Mouse (Mus musculus): Measurements from ENCODE around the gene Selenos.
A peak's percentile ranks its signal among the peaks of the same experiment; 100 is the strongest.

The Selenos gene

DNA sequence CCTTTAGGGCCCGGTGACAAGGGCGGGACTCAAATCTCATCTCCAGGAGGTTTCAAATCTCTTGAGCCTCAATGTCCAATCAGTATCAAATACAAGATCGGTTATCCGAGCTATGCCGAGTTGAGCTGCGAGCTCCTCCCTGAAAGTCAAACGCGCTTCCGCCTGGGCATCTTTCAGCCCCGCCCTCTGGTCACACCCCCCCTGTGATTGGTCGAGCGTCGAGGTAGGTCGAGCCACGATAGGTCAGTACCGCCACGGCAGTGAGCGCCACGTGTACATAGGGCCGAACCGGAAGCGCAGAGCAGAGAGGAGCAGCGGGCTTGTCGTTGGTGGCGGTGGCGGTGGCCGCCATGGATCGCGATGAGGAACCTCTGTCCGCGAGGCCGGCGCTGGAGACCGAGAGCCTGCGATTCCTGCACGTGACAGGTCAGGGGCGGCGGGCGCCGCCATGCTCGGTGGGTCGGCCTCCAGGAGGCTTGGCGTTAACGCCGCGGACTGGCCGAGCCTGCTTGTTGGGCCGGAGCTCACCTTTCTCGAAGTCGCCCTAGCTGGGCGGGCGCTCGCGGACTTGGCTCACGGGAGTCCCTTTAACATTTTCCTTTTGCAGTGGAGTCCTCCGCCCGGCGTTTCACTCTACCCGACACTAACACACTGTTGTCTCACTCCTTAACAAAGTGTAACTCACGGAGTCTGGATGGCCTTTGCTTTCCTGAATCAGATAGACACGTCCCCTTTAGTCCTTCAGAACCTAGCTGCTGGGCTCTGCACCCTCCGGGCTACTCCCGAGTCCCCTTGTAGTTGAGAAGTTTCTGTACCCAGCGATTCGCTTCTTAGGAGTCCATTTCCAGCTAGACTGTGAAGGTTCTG, at the start of gene Selenos:
TSS of gene Selenos (plus strand) at position 286 of the 867 bp plus-strand sequence.
- peak; percentile 97 for DNase-seq (ENCODE audit: low spot score)

DNA sequence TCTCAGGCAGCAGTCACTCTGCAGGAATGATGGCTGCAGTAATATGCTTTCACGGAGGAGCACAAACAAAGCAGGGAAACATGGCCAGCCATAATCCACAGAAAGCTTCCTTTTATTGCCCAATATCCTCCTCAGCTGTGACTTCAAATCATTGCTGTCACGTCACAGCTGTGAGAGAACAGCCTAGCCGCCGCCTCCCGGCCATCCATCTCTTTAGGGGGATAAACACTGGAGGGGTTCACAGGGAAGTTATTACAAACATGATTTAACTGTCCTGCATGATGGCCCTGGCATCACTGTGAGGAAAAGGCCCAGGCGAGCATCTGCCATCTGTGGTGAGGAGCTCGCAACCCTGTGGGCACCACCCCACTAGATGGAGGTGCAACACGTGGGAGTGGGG, 42.6 kb upstream of the Selenos start:
- DNase-seq (ENCODE audit: low spot score), result no peak

DNA sequence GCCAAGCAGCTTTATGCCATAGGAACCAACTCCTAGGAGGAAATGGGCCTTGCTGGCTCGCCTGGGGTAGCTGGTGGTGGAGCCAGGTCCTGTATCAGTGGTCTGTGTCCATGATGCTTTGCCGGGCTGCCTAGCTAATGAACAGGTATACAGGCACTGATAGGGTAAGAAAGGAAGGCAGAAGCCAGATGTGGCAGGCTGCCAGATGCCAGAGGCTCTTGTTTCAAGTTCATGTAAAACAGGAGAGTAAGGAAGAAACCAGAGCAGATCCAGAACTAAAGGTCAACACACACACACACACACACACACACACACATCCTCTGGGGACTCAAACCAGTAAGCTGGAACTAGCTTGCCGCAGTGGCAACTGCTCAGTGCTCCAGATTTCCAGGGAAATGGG, 41.2 kb upstream of the Selenos start:
- DNase-seq (ENCODE audit: low spot score), result no peak

DNA sequence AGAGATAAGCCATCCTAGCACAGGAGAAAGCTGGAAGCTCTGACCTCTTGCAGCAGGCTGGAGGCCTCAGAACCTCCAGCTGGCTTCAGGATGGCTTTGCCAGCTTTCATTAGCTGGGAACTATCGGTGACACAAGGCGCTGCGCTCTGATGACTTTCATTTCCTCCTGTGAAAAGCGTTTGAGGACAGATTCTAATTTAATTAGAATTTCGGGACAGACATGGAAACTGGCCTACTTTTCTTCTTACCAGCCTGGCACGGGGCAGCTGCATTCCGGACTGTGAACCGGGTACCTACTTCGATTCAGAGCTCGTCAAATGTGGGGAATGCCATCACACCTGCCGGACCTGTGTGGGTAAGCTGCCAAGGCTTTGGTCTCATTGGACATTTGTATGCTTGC, 40.7 kb upstream of the Selenos start:
- no peak for DNase-seq (ENCODE audit: low spot score)

DNA sequence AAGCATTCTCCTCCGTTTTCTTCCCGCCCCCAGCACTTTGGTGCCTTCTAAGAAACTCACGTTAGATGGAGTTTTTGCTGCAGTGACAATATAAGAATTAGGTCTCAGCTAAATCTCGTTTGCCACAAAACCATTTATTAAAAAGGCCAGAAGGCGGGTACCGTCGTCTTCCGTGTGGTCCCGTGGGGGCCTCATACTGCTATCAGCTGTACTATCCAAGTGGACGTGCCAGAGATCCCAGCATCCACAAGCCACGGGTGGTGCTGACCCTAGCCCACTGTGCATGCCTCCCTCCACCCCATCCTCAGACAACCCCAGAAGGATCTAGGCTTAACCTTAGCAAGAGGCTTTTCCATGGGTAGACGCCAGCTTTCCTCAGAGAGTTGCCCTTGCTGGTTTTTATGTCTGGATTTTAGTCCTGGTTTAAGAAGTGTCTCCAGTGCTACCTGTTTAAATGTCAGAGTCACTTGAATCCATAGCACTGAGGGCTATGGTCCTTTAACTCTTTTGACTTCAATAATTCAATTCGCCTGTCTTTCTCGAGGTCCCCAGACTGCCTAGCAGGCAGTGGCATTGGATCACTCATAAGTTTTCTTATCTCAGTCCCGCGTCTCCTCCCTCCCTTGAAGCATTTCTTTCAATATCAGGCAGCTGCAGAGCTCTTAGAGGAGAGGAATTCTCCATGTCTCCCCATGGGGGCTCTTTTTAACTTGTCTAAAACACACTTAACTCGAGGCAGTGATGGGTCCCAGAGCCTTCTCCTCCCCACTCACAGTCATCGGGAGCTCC, 39.2 kb upstream of the Selenos start:
- no peak for DNase-seq (ENCODE audit: low spot score)

- no peak for DNase-seq (ENCODE audit: low spot score)
These were observed 35.6 kb upstream of the Selenos start, which contains the start of gene Gm45213 for GRCm38 (mm10) chr7:66043552-66044459. Gene Gm45213 (plus strand): TSS chr7:66043602.

- no peak for DNase-seq (ENCODE audit: low spot score)
These were observed 34.8 kb upstream of the Selenos start for GRCm38 (mm10) chr7:66044617-66045016.

GRCm38 (mm10) chr7:66046921-66047918, 32.2 kb upstream of the Selenos start:
- DNase-seq (ENCODE audit: low spot score), result no peak

DNA sequence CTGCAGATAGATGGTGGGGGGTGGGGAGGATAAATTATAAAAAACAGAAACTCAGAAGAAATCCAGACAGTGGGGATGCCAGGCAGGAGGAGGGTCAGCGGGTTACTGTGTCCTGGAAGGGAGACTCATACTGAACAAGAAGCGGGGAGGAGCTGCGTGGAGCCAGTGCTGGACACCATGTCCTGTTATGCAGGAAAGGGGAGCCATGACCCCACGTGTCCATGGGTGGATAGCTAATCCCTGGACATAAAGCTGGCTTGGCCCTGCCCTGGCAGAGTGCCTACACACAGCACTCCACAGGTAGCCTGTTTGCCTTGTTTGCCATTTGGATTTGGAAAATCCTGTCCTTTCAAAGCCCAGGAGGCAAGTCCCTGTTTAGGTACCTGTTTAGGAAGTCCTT, 31.5 kb upstream of the Selenos start:
- DNase-seq (ENCODE audit: low spot score), result no peak

DNA sequence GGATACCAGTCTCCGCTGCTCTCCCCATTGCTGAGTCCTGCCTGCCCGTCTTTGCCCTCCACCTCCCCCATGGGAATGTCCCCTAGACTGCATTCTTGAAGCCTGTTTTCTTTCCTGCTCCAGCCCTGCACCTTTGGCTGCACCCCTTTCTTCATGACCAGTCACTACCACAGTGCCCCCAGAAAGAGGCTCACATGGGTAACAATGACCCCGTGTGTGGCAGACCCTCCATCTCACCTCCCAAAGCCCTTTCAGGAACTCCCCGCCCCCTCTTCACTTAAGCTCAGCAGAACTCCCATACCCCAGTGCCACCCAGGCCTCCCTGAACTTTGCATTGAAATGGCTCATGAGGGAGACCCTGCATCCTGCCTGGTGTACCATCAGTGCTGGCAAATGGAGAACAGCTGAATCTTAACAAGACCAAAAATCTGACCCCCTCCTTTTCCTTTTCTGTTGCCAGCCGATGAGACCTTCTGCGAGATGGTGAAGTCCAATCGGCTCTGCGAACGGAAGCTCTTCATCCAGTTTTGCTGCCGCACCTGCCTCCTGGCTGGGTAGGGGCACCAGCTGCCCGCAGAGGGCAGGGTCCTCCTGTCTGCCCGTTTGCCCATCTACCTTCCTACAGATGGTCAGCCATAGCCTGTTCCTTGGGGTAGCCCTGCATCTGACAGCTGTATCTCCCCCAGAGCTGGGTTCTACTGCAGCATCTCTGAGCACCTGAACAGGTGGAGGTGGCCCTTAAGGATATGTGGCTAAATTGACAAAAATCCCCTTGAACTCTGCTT, 30.8 kb upstream of the Selenos start:
- DNase-seq (ENCODE audit: low spot score), result no peak

DNA sequence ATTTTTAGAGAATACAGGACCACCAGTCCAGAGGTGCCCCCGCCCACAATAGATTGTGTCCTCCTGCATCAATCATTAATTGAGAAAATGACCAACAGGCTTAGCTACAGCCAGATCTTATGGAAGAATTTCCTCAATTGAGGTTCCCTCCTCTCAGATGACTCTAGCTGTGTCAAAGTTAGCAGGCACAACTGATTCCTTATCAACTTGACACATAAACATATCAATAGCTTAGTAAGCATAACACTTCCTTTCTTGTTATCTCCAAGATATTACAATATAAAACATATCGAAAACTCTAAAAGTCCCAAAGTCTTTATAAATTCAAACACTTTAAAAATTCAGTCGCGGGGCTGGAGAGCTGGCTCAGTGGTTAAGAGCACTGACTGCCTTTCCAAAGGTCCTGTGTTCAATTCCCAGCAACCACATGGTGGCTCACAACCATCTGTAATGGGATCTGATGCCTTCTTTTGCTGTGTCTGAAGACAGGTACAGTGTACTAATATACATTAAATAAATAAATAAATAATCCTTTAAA, 25.4 kb upstream of the Selenos start:
- no peak for DNase-seq (ENCODE audit: low spot score)

DNA sequence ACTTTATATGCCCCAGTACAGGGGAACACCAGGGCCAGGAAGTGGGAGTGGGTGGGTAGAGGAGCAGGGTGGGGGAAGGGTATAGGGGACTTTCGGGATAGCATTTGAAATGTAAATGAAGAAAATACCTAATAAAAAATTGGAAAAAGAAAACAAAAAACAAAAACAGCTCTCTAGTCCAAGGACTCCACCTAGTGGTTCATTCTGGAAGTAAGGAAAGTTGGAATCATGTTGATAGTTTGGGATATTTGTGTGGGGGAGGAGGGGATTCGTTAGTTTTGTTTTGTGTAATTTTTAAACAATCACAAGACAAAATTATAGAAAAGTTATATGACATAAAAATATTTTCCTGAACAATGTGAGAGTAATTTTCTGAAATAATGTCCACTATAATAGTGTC, 24.1 kb upstream of the Selenos start:
- peak; percentile 77 for DNase-seq (ENCODE audit: low spot score)

GRCm38 (mm10) chr7:66058703-66059102, 20.7 kb upstream of the Selenos start, which contains the start of gene Snrpa1:
Gene Snrpa1 (plus strand): TSS chr7:66059003.
- DNase-seq (ENCODE audit: low spot score), result no peak

DNA sequence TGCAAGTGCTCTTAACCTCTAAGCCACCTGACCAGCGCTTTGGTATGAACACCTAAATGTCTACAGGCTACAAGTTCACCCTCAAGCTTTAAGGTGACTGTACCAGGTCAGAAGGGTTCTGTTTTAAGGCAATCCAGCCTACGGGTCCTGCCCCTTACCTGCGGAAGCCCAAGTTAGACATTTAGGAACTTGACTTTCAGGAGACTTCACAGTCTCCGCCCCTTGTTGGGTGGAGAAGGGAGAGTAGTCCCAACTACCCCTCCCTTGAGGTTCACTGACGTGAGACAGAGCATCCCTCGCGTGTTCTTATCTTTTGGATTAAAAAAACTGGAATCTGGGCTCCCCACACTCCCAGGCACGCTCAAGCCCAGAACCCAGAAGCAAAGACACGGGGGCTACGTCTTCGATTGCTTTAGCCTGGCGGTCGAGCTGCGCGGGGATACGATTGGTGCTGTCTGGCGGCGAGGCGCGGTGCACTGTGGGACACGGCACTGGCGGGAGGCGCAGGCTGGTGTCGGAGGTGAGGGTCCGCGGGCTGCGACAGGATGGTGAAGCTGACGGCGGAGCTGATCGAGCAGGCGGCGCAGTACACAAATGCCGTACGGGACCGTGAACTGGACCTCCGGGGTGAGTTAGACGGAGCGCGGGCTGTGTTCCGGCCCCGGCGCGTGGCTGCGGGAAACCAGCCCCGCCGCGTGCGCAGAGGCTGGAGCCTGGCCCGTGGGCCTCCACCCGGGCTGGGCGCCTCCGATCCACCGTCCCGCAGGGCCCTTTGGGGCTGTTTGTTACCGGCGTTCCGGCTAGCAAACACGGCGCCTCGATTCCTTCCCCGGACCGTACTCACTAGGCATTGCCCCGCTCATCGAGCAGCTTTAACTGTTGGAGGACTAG, 19.1 kb upstream of the Selenos start:
- peak; percentile 91 for DNase-seq (ENCODE audit: low spot score)

DNA sequence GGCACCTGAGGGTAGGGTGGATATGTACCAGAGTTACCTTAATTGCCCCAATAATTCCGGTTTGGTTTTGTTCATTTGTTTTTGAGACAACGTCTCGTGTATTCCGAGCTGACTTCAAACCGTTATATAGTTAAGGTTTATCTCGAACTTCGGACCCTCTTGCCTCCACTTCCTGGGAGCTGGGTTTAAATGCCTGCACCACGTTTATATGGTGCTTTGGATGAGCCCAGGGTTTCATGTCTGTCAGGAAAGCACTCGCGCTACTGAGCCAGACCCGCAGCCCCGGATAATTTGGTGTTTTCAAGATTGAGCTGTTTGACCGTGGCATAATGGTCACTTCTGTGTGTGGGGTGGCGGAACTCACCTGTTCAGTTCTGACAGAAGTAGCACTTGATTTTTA, 18.4 kb upstream of the Selenos start:
- no peak for DNase-seq (ENCODE audit: low spot score)

DNA sequence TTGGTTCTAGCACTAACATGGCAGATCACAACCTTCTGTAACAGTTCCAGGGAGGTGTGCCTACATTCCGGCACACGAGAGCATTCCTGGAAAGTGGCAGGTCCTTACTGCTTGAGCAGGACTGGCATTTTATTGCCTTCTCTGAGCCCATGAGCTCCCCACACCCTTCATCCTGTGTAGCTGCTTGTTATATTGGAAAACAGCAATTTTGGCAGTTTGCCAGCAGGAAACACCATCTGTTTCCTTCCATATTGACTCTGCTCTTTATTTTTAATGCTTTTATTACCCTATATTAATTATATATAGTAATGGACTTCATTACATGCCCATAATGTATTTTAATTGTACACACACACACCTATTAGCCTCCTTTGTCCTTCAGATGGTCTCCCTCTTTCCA, 3.0 kb upstream of the Selenos start:
- no peak for DNase-seq (ENCODE audit: low spot score)

- peak; percentile 28 for DNase-seq (ENCODE audit: low spot score)
These were observed 773 bp downstream of the Selenos start for GRCm38 (mm10) chr7:66080231-66080613.

DNA sequence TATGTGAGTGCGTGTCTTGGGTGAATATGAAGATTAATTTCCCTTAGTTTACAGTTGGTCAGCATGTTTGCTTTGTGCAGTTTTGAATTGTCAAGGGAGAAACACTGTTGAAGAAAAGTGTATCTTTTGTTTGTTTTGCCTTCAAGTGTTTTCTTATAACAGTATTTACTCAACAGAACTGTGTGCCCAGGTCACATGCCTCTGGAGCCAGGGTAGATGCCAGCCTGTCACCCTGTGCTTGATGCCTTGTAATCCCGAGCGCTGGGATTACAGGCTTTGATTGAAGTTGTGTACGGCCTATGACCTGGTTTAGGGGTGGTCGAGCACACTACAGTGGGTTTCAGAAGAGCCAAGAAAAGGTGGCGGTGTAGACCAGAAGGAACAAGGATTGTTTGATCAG, 4.3 kb downstream of the Selenos start:
- DNase-seq (ENCODE audit: low spot score), result no peak

DNA sequence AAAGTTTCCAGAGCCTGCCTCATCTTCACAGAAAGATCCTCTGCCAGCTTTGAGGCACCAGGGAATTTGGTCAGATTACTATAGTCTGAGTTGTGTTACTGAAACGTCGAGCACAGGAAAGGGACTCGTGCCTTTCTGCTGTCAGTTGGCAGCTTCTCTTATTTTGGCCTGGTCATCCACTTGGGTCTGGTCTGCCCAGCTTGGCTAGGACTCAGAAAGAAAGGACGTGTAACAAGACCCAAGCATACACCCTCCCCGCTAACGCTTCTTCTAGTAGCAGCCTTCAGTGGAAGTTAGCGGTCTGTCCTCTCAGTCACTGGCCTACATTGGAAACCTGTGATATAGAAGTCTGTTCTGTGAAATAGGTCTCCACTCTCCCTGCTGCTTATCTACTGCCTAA, 5.1 kb downstream of the Selenos start:
- DNase-seq (ENCODE audit: low spot score), result no peak
